Mouse (Mus musculus) heart, embryonic 16.5 days (tissue): ENCODE measurements around the gene Ckb. TPM values are rescaled to one million over a fixed set of nuclear protein-coding genes. Genes with fewer than 3 reads are reported as not detected.

Experiments used
- ATAC-seq: fragments of 200-750 bp; cut with Nextera tagmentation; replicated peaks from 2 replicates; pipeline ENCODE4 v1.8.0; 2017; ENCODE audit warnings: moderate number of reproducible peaks; ENCODE audit not compliant: insufficient read depth, low FRiP score; ENCODE audit errors: extremely low read depth
- H3K27ac ChIP-seq: fragments of 300-500 bp; sonication (generic); 2 replicates; pipeline ENCODE4 v1.5.1; 2014; ENCODE audit warnings: mild to moderate bottlenecking, low read length, control low read depth, moderate library complexity
- H3K27me3 ChIP-seq: fragments of 300-500 bp; sonication (generic); 2 replicates; pipeline ENCODE4 v1.6.1; 2014; ENCODE audit warnings: low read length, mixed read lengths; ENCODE audit not compliant: control insufficient read depth, insufficient read depth
- H3K36me3 ChIP-seq: fragments of 300-500 bp; sonication (generic); 2 replicates; pipeline ENCODE4 v1.6.1; 2014; ENCODE audit not compliant: control insufficient read depth, insufficient read depth
- H3K4me1 ChIP-seq: fragments of 300-500 bp; sonication (generic); 2 replicates; pipeline ENCODE4 v1.6.1; 2014; ENCODE audit warnings: low read length, mixed read lengths; ENCODE audit not compliant: control insufficient read depth, insufficient read depth
- H3K4me2 ChIP-seq: fragments of 300-500 bp; sonication (generic); 2 replicates; pipeline ENCODE4 v1.6.1; 2014; ENCODE audit warnings: low read depth, mild to moderate bottlenecking, control low read depth, low read length
- H3K4me3 ChIP-seq: fragments of 300-500 bp; sonication (generic); 2 replicates; pipeline ENCODE4 v1.5.1; 2014; ENCODE audit warnings: mild to moderate bottlenecking, control low read depth, low read length
- H3K9ac ChIP-seq: fragments of 300-500 bp; sonication (generic); 2 replicates; pipeline ENCODE4 v1.6.1; 2014; ENCODE audit warnings: low read length, control low read depth
- H3K9me3 ChIP-seq: fragments of 300-500 bp; sonication (generic); replicated peaks from 2 replicates; pipeline ENCODE4 v1.6.1; 2016; ENCODE audit warnings: low read length; ENCODE audit not compliant: control insufficient read depth
- WGBS: fragments of 180-500 bp; shearing (Covaris S2); extraction: QIAGEN DNeasy Blood & Tissue Kit; methylation state at CpG from one replicate; pipeline ENCODE4 v1.1.7; 2014; 5-methylcytosine and 5-hydroxymethylcytosine counted together
- polyA plus RNA-seq: library from polyadenylated mRNA; unstranded; fragments of >200 nt; fragmentation: Nextera tagmentation; extraction: Ambion mirVana; gene quantifications from 2 replicates; pipeline ENCODE4 v1.2.1, GENCODE M21; 2015

Gene Ckb
- polyA plus RNA-seq, 1 experiment from 2014 or later = 388 TPM

DNA sequence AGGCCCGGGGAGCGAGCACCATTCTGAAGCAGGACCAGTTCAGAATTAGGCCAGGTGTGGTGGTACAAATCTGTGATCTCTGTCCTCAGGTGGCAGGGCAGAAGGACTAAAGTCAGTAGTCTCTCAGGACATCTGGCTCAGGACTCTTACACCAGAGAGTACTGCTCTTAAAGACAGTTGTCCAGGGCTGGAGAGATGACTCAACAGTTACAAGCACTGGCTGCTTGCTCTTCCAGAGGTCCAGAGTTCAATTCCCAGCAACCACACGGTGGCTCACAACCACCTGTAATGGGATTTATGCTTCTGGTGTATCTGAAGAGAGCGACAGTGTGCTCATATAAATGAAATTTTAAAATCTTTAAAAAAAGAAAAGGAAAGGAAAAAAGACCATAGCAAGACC lies 12.8 kb downstream of the Ckb start:
- 91% methylated on average over 4 of the region's 4 CpGs for WGBS
- H3K9ac ChIP-seq = no peak overlapping the region
- no peak overlapping the region for H3K4me2 ChIP-seq
- peaks cover 12% of the 10 kb centered on the region for H3K36me3 ChIP-seq
- H3K9me3 ChIP-seq = no peaks in the 10 kb centered on the region
- ATAC-seq = no peak
- H3K27me3 ChIP-seq = no peaks in the 10 kb centered on the region
- no peak overlapping the region for H3K4me3 ChIP-seq
- peaks cover 8% of the 10 kb centered on the region for H3K4me1 ChIP-seq
- H3K27ac ChIP-seq = no peak overlapping the region

DNA sequence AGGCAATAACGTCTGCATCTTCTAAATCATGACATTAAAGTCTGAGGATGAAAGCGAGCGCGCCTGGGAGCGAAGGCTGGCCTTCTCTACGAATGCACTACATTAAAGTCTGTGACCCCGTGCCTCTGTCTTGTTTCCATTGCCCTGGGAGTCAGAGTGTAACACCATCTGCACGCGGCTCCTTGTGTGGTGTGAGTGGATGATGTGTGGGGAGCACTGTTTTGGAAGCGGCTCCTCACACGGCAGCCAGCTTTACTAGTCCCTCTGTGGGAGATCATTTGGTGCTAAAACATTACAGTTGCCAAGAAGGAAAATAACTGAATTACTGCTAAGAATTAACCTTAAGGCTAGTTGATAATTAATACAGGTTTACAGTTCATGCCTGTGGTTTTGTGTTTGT lies 16.4 kb downstream of the Ckb start:
- Histone ChIP-seq H3K4me3 (no peak overlapping the region), H3K9ac (no peak overlapping the region), H3K4me2 (no peak overlapping the region), H3K9me3 (no peaks in the 10 kb centered on the region), H3K27ac (no peak overlapping the region), H3K27me3 (no peaks in the 10 kb centered on the region), H3K36me3 (peaks cover 18% of the 10 kb centered on the region), H3K4me1 (no peaks in the 10 kb centered on the region)
- no peak for ATAC-seq
- WGBS = 93% methylated on average over 11 of the region's 11 CpGs

DNA sequence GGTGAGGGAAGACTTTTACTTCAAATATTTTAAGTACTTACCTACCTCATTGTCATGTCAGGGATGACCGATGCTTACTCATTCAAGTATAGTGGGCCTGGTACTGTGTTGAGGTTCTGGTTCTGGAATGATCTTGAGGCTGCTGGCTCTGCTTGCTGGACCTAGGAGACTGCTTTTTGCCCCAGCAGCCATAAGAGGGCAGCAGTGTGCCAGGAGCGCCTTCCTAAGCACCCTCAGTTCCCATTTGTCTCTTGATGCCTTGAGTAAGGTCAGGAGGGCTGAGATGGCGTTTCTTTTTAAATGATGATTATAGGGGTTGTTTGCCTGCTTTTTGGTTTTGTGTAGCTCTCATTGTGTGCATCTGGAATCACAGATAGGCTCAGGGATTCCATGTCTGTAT lies 18.7 kb downstream of the Ckb start:
- 29% methylated on average over 3 of the region's 3 CpGs for WGBS
- peaks cover 30% of the 10 kb centered on the region for H3K36me3 ChIP-seq
- H3K4me2 ChIP-seq = no peak overlapping the region
- no peaks in the 10 kb centered on the region for H3K27me3 ChIP-seq
- ATAC-seq = no peak
- no peaks in the 10 kb centered on the region for H3K4me1 ChIP-seq
- H3K27ac ChIP-seq = no peak overlapping the region
- no peak overlapping the region for H3K9ac ChIP-seq
- H3K4me3 ChIP-seq = no peak overlapping the region
- no peaks in the 10 kb centered on the region for H3K9me3 ChIP-seq

DNA sequence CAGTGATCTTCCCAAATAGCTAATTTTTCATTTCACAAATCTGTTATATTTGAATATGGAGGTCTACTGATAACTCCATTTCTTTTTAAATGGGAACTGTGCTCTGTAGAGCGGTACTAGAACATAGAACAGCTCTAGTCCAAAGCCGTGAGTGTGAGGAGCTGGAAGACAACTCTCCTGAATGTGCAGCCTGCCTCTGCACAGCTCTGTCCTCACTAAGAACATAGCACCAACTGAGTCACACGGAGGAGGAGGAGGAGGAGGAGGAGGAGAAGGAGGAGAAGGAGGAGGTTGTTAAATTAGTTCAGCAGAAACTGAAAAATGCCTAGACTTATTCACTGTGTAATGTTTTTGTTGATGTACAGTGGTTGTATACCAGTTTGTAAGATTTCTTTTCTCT lies 19.2 kb downstream of the Ckb start:
- 81% methylated on average over 3 of the region's 3 CpGs for WGBS
- Histone ChIP-seq H3K27me3 (no peaks in the 10 kb centered on the region), H3K9ac (no peak overlapping the region), H3K9me3 (no peaks in the 10 kb centered on the region), H3K27ac (no peak overlapping the region), H3K4me3 (no peak overlapping the region), H3K4me1 (no peaks in the 10 kb centered on the region), H3K36me3 (peaks cover 32% of the 10 kb centered on the region), H3K4me2 (no peak overlapping the region)
- ATAC-seq = no peak

DNA sequence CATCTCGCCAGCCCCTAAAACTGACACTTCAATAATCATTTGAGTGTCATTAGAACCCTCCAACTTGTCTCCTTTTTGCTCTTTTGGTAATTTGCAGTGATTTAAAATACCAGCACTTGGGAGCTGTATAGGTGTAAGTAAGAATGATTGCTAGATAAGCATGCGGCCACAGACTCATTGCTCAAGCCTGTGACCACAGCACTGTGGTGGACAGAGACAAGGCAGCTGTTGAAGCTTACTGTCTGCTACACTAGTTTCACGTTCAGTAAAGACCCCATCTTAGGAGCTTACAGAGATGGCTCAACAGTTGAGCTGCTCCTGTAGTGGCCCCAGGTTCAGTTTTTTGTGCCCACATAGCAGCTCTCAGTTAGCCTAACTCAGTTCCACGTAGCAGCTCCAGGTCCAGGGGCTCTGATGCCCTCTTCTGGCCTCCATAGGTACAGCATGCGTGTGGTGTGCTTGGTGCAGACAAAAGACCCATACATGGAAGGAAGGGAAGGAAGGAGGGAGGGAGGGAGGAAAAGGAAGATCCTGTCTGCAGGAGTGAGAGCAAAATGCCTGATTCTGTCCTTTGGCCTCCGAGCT lies 24.0 kb downstream of the Ckb start:
- Histone ChIP-seq H3K9me3 (0 out of 2 replicates have a peak, but pooled peaks cover under 1% of the 10 kb centered on the region), H3K9ac (no peak overlapping the region), H3K4me3 (no peak overlapping the region), H3K27ac (no peak overlapping the region), H3K27me3 (no peaks in the 10 kb centered on the region), H3K36me3 (peaks cover 37% of the 10 kb centered on the region), H3K4me1 (no peaks in the 10 kb centered on the region), H3K4me2 (no peak overlapping the region)
- peak; percentile 58; the same call in 1 of the 2 replicates for ATAC-seq
- WGBS = 50% methylated on average over 6 of the region's 6 CpGs

Other genes with a start within 250 kb of the Ckb start
- 3.2 and 4.8 TPM in 2 replicates for gene Tnfaip2, start 229.9 kb downstream of the Ckb start, polyA plus RNA-seq
- 2.6 and 6.1 TPM in 2 replicates for gene Gm266, start 186.5 kb downstream of the Ckb start, polyA plus RNA-seq
- 366 and 390 TPM in 2 replicates for gene Eif5, start 134.3 kb downstream of the Ckb start, polyA plus RNA-seq
- 25.7 and 28.1 TPM in 2 replicates for gene Mark3, start 97.8 kb downstream of the Ckb start, polyA plus RNA-seq
- gene Trmt61a, start 5.8 kb upstream of the Ckb start, polyA plus RNA-seq = 7.7 and 8.5 TPM in 2 replicates
- gene Bag5, start 40.9 kb upstream of the Ckb start, polyA plus RNA-seq = 40.9 and 42.9 TPM in 2 replicates
- gene Apopt1, start 40.9 kb upstream of the Ckb start, polyA plus RNA-seq = 40.2 and 43.9 TPM in 2 replicates
- 125 and 134 TPM in 2 replicates for gene Klc1, start 86.5 kb upstream of the Ckb start, polyA plus RNA-seq
- 5.6 and 6.7 TPM in 2 replicates for gene Xrcc3, start 141.5 kb upstream of the Ckb start, polyA plus RNA-seq
- 111 and 124 TPM in 2 replicates for gene Zfyve21, start 141.8 kb upstream of the Ckb start, polyA plus RNA-seq
- 11.2 and 13.6 TPM in 2 replicates for gene Ppp1r13b, start 235.8 kb upstream of the Ckb start, polyA plus RNA-seq